Mouse (Mus musculus) forelimb bud, embryonic 11.5 days (tissue): ENCODE measurements at regions not wholly inside any gene's neighbourhood (a gene's known extent, or its start where the extent isn't known, plus 50 kb on each side); places are given as distances from the start of the nearest gene placed in this dataset.

Experiments
- DNase-seq: peaks from one replicate; pipeline ENCODE4 v3.0.0-alpha.2; 2012; ENCODE audit warnings: low read depth, low spot score

GRCm38 (mm10) chr4:55134339-55134738 lies 189.5 kb downstream of the Zfp462 start:
- no peak for DNase-seq

GRCm38 (mm10) chr4:55134791-55135190 lies 189.9 kb downstream of the Zfp462 start:
- no peak for DNase-seq

GRCm38 (mm10) chr4:55136283-55136682 lies 191.4 kb downstream of the Zfp462 start:
- DNase-seq = no peak

- no peak for DNase-seq
These were observed 193.0 kb downstream of the Zfp462 start for GRCm38 (mm10) chr4:55137781-55138394.

GRCm38 (mm10) chr4:55141317-55141716 lies 196.5 kb downstream of the Zfp462 start:
- no peak for DNase-seq

GRCm38 (mm10) chr4:55141923-55142732 lies 197.3 kb downstream of the Zfp462 start:
- no peak for DNase-seq

- DNase-seq = no peak
These were observed 198.6 kb downstream of the Zfp462 start for GRCm38 (mm10) chr4:55143400-55143799.

GRCm38 (mm10) chr4:55144995-55145394 lies 200.1 kb downstream of the Zfp462 start:
- no peak for DNase-seq

GRCm38 (mm10) chr4:55145968-55146367 lies 201.1 kb downstream of the Zfp462 start:
- DNase-seq = no peak

- no peak for DNase-seq
These were observed 201.5 kb upstream of the Rad23b start for GRCm38 (mm10) chr4:55148380-55148779.

- no peak for DNase-seq
These were observed 195.3 kb upstream of the Rad23b start for GRCm38 (mm10) chr4:55154556-55154955.

GRCm38 (mm10) chr4:55158166-55158739 lies 191.6 kb upstream of the Rad23b start:
- DNase-seq = no peak

GRCm38 (mm10) chr4:55166266-55166665 lies 183.6 kb upstream of the Rad23b start:
- DNase-seq = no peak

GRCm38 (mm10) chr4:55169063-55169462 lies 180.8 kb upstream of the Rad23b start:
- DNase-seq = no peak

- DNase-seq = no peak
These were observed 177.4 kb upstream of the Rad23b start for GRCm38 (mm10) chr4:55172334-55172891.

- DNase-seq = no peak
These were observed 173.8 kb upstream of the Rad23b start for GRCm38 (mm10) chr4:55176026-55176425.

GRCm38 (mm10) chr4:55179456-55179855 lies 170.4 kb upstream of the Rad23b start:
- DNase-seq = peak; percentile 9

- DNase-seq = no peak
These were observed 166.3 kb upstream of the Rad23b start for GRCm38 (mm10) chr4:55183519-55183918.

GRCm38 (mm10) chr4:55188716-55189115 lies 161.1 kb upstream of the Rad23b start:
- DNase-seq = no peak

GRCm38 (mm10) chr4:55190586-55190985 lies 159.3 kb upstream of the Rad23b start:
- DNase-seq = no peak

- no peak for DNase-seq
These were observed 155.8 kb upstream of the Rad23b start for GRCm38 (mm10) chr4:55194061-55194460.

GRCm38 (mm10) chr4:55194552-55194951 lies 155.3 kb upstream of the Rad23b start:
- DNase-seq = no peak
